Mouse (Mus musculus) heart, postnatal 25 days (tissue): ENCODE measurements around the gene Mrpl34. TPM values are rescaled to one million over a fixed set of nuclear protein-coding genes. Genes with fewer than 3 reads are reported as not detected.

ENCODE experiments used
- DNase-seq: peaks from one replicate; pipeline ENCODE4 v3.0.0; 2022; ENCODE audit warnings: low spot score
- intact Hi-C: fragments of 180-260 bp; cut with DNase I; formaldehyde crosslinking; loops from one replicate; pipeline ENCODE4 v1.15.1; 2025
- total RNA-seq, 2 experiments: library from RNA; stranded (reverse); gene quantifications; 2 replicates each; pipeline ENCODE4 v1.2.3; 2021

Gene Mrpl34
- total RNA-seq, 2 experiments from 2014 or later = 136 to 142 TPM

DNA sequence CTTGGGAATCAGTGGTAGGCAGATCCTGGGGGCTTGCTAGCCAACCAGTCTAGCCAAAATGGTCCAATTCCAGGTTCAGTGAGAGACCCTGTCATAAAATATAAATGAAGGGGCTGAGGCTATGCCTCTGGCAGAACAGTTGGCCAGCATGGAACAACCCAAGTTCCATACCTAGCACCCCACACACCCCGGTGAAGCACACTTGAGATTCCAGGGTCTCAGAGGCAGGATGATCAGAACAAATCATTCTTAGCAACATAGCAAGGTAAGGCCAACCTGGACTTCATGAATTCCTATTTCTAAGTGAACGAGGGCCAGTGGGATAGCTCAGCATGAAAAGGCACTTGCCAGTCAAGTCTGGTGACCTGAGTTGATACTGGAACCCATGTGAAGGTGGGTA lies 2.4 kb downstream of the Mrpl34 start:
- intact Hi-C loops = no loop called here
- DNase-seq = no peak

GRCm38 (mm10) chr8:71468001-71468400 lies 3.2 kb downstream of the Mrpl34 start:
- no peak for DNase-seq
- intact Hi-C loops = no loop called here

- intact Hi-C loops = no loop called here
- DNase-seq = peak; percentile 97
Observed at GRCm38 (mm10) chr8:71468916-71469315, 4.2 kb downstream of the Mrpl34 start, which contains the start of gene Dda1. Gene Dda1 (plus strand): TSS chr8:71469199.

DNA sequence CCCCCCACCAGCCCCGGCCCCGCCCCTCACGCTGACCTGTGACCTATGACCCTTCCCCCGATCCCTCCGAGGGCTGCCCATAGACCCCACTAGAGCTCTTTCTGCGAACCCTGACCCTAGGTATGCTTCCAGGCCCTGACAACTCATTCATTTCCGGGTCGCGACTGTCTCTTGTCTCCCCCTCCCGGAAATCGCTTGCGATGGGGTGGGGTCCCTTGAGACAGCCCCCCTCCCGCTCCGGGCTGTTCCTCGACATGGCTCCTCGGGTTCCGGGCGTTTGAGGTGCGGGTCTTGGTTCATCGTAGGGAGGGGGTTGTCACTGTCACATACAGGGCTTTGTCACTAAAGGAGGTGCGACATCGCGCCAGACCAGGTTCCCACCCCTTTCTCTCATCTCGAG lies 4.7 kb downstream of the Mrpl34 start:
- DNase-seq = no peak
- intact Hi-C loops = no loop called here

GRCm38 (mm10) chr8:71470146-71470912 lies 5.6 kb downstream of the Mrpl34 start:
- intact Hi-C loops = loop anchor here (10.0 kb wide), 1 partner anchor 576 kb away; the partner anchor contains the start of genes Rpl18a and Slc5a5
- no peak for DNase-seq

GRCm38 (mm10) chr8:71470913-71471255 lies 6.1 kb downstream of the Mrpl34 start:
- intact Hi-C loops = loop anchor here (10.0 kb wide), 1 partner anchor 576 kb away; the partner anchor contains the start of genes Rpl18a and Slc5a5
- no peak for DNase-seq

DNA sequence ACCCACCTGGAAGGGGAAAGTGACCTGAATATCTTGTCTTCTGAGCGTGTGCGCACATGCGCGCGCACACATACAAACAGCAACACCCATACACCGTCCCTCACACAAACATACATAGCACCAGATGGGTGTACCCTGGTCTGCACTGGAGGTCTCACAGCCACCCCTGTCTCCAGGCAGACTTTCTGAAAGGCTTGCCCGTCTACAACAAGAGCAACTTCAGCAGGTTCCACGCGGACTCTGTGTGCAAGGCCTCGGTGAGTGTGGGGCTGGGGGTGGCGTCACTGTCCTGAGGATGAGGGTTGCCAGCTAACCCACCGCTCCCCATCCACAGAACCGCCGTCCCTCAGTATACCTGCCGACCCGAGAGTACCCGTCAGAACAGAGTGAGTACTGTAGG lies 7.1 kb downstream of the Mrpl34 start:
- no peak for DNase-seq
- intact Hi-C loops = loop anchor here (10.0 kb wide), 1 partner anchor 577 kb away; the partner anchor contains the start of genes Rpl18a and Slc5a5

DNA sequence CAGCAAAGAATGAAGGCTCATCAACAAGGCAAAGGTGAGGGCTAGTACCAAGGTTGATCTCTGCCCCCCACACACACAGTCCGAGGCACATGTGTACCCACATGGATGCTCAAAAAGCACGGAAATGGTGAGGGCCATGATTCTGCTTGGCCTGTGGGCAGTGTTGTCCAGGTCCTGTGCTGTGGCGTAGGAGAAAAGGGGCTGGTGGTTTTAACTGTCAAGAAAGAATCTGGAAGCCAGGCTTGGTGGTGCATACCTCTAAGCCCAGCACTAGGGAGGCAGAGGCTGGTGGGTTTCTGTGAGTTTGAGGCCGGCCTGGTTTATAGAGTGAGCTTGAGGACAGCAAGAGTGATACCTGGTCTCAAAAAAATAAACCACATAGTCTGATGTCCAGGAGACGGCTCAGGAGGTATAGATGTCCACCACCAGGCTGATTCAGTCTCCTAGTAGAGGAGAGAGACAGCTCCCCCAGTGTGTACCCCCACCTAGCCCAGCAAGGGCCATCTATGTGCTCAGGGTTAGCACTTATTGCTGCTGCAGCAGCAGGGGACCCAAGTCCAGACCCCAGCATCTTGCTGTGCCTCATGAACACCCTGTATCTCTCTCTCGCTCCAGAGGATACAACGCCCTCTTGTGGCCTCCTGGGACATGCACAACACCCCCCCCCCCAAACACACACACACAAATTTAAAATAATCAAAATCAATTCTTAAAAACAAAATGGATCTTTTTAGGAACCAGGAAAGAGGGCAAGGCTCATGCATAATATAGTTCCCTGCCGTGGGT lies 8.0 kb downstream of the Mrpl34 start:
- DNase-seq = no peak
- intact Hi-C loops = loop anchor here (10.0 kb wide), 1 partner anchor 578 kb away; the partner anchor contains the start of genes Rpl18a and Slc5a5

DNA sequence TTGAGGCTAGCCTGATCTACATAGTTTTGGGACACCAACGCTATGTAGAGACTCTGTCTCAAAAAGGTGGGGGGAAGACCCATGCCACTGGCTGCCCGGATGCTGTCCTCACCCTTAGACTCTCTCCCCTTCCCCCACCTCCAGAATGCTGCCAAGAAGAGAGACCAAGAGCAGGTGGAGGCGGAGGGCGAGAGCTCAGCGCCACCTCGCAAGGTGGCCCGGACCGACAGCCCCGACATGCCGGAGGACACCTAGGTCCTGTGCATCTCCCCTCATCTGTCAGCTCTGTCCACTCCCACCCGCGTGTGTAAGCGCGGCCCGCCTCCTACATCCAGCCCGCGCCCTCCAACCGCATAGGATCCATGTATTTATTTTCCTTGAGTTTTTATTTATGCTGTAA lies 9.6 kb downstream of the Mrpl34 start:
- no peak for DNase-seq
- intact Hi-C loops = loop anchor here (10.0 kb wide), 1 partner anchor 580 kb away; the partner anchor contains the start of genes Rpl18a and Slc5a5

- intact Hi-C loops = loop anchor here (10.0 kb wide), 1 partner anchor 580 kb away; the partner anchor contains the start of genes Rpl18a and Slc5a5
Observed at GRCm38 (mm10) chr8:71474785-71475701, 10.3 kb downstream of the Mrpl34 start.

GRCm38 (mm10) chr8:71475702-71476075 lies 10.9 kb downstream of the Mrpl34 start:
- DNase-seq = no peak
- intact Hi-C loops = loop anchor here (10.0 kb wide), 1 partner anchor 581 kb away; the partner anchor contains the start of genes Rpl18a and Slc5a5

More at GRCm38 (mm10) chr8:71474785-71475701, 10.3 kb downstream of the Mrpl34 start:
- no peak for DNase-seq

DNA sequence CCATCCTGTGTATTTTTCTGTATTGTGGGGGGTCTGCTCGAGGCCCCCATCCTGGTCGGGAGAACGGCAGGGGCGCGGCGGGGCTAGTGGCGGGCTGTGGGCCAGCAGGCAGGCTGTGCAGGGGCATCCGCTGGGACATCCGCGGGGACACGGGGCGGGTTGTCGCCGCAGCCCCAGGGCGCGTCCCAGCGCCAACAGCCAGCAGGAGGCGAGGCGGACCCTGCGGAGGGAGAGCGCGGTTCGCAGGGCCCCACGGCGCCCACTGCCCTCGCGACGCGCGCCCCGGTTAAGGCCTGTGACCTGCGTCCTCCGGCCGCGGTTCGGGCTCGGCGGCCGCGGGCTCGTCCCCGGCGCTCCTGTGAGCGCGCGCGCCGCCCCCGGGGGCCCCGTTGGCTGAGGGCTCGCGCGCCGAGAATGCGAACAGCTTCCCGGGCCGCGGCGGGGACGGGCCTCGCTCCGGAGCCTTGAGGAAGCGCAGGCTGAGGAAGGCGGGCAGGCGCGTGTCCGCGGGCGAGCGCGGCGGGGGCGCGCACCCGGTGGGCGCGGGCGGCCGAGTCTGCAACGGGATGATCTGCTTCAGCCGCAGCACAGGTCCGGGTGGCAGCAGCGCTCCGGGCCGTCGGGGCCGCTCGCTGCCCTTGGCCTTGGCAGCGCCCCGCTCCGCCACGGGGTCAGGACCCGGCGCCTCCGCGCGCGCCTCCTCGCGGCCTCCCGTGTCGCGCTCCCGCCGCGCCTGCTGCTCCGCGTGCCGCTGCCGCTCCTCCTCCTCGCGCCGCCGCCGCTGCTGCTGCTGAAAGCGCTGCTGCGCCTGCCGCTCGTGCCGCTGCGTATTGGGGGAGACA lies 11.6 kb downstream of the Mrpl34 start:
- peak; percentile 77 for DNase-seq
- intact Hi-C loops = loop anchor here (10.0 kb wide), 1 partner anchor 582 kb away; the partner anchor contains the start of genes Rpl18a and Slc5a5

DNA sequence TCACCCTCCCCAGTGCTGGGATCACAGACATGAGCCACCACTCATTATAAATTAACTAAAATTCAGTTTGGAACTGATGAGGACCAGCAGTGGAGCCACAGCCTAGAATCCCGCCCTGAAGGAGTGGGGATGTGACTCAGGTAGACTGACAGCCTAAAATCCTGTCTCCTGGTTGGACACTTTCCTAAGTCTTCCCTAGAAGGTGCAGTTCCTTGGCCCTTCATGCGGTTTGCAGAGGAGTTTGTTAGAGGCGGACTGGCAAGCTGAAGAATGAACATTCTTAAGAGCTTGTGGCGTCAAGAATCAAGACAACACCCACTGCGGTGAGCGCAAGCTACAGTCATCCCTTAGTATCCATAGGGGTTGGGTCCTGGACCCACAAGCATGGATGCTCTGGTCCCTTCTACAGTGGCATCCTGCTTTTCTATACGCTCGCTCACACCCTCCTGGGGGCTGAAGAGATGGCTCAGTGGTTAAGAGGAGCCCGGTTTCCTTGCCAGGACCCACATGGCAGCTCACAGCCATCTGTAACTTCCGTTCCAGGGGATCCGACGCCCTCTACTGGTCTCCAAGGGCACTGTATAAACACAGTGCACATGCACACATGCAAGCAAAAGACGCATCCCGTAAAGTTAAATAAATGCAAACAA lies 12.6 kb downstream of the Mrpl34 start:
- intact Hi-C loops = loop anchor here (10.0 kb wide), 1 partner anchor 583 kb away; the partner anchor contains the start of genes Rpl18a and Slc5a5
- no peak for DNase-seq

- DNase-seq = no peak
- intact Hi-C loops = loop anchor here (10.0 kb wide), 1 partner anchor 584 kb away; the partner anchor contains the start of genes Rpl18a and Slc5a5
Observed at GRCm38 (mm10) chr8:71478943-71479342, 14.2 kb downstream of the Mrpl34 start.

GRCm38 (mm10) chr8:71483932-71484331 lies 19.2 kb downstream of the Mrpl34 start:
- DNase-seq = no peak
- intact Hi-C loops = no loop called here

- intact Hi-C loops = no loop called here
- DNase-seq = no peak
Observed at GRCm38 (mm10) chr8:71484736-71485135, 20.0 kb downstream of the Mrpl34 start.

GRCm38 (mm10) chr8:71485142-71486135 lies 20.7 kb downstream of the Mrpl34 start, which contains the start of gene Ano8:
Gene Ano8 (minus strand): TSS chr8:71485963.
- intact Hi-C loops = no loop called here

More at GRCm38 (mm10) chr8:71485142-71486135, 20.7 kb downstream of the Mrpl34 start, which contains the start of gene Ano8:
- DNase-seq = peak; percentile 65
